Mouse (Mus musculus): Measurements from ENCODE around the gene Vmn1r125. TPM values are rescaled to one million over a fixed set of nuclear protein-coding genes. Genes with fewer than 3 reads are reported as not detected.
"Not testable (repeated sequence)": the region's sequence is repeated elsewhere in the genome, so short reads cannot be mapped to it uniquely, and the experiment has no call there.

Gene Vmn1r125
- not detected in 2 replicates for polyA plus RNA-seq (2015; fragmentation: Nextera tagmentation; extraction: Ambion mirVana)

- H3K4me2 ChIP-seq (ENCODE audit: low read depth, low read length); H3K9ac ChIP-seq (ENCODE audit: low read length); H3K36me3 ChIP-seq (ENCODE audit: control insufficient read depth, insufficient read depth); H3K9me3 ChIP-seq (replicated peaks; ENCODE audit: control insufficient read depth, low read length); H3K27me3 ChIP-seq (ENCODE audit: control insufficient read depth, insufficient read depth, low read length); H3K4me3 ChIP-seq (ENCODE audit: low read length); H3K27ac ChIP-seq (ENCODE audit: low read length); ATAC-seq (replicated peaks; ENCODE audit: extremely low read depth, insufficient read depth, low FRiP score); H3K4me1 ChIP-seq (ENCODE audit: control insufficient read depth, insufficient read depth, low read length): not testable (repeated sequence)
- WGBS: 57% methylated on average over 3 of the region's 3 CpGs
These were observed at the start of gene Vmn1r125 for GRCm38 (mm10) chr7:21271879-21272278. TSS of gene Vmn1r125 (plus strand) at chr7:21272179.

DNA sequence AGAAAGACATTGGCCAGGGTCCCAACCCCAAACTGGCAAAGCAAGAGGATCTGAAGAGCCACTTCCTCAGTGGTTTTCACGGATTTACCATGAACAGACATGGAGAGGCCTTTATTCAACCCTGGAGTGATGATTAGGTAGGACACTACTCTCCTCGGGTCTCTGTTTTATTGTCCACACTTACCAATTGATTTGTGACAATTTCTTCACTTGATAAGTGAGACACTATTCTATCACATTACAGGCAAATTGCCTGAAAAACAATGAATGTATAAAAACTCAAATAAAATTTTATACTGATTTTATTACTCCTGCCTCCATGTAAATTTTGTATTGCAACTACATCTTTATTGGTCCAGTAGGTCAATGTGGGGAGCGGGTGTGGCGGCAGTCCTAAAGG lies 11.5 kb upstream of the Vmn1r125 start, which contains the start of gene Vmn1r124:
TSS of gene Vmn1r124 (minus strand) at position 101 of the 400 bp plus-strand sequence.
- H3K9ac ChIP-seq (ENCODE audit: low read length); H3K4me1 ChIP-seq (ENCODE audit: control insufficient read depth, insufficient read depth, low read length); ATAC-seq (replicated peaks; ENCODE audit: extremely low read depth, insufficient read depth, low FRiP score); H3K4me2 ChIP-seq (ENCODE audit: low read depth, low read length); H3K27ac ChIP-seq (ENCODE audit: low read length); H3K4me3 ChIP-seq (ENCODE audit: low read length); H3K36me3 ChIP-seq (ENCODE audit: control insufficient read depth, insufficient read depth); H3K27me3 ChIP-seq (ENCODE audit: control insufficient read depth, insufficient read depth, low read length); H3K9me3 ChIP-seq (replicated peaks; ENCODE audit: control insufficient read depth, low read length): not testable (repeated sequence)
- 60% methylated on average over 4 of the region's 4 CpGs for WGBS

GRCm38 (mm10) chr7:21301367-21301766 lies 29.4 kb downstream of the Vmn1r125 start, which contains the start of gene Vmn1r126:
TSS of gene Vmn1r126 (minus strand) at chr7:21301467.
- not testable (repeated sequence) for H3K4me2 ChIP-seq (ENCODE audit: low read depth, low read length); H3K9me3 ChIP-seq (replicated peaks; ENCODE audit: control insufficient read depth, low read length); H3K27ac ChIP-seq (ENCODE audit: low read length); H3K27me3 ChIP-seq (ENCODE audit: control insufficient read depth, insufficient read depth, low read length); H3K4me3 ChIP-seq (ENCODE audit: low read length); H3K4me1 ChIP-seq (ENCODE audit: control insufficient read depth, insufficient read depth, low read length); H3K9ac ChIP-seq (ENCODE audit: low read length); ATAC-seq (replicated peaks; ENCODE audit: extremely low read depth, insufficient read depth, low FRiP score); H3K36me3 ChIP-seq (ENCODE audit: control insufficient read depth, insufficient read depth)
- WGBS: no CpG with 5 or more reads among the region's 5 CpGs

- not testable (repeated sequence) for H3K27ac ChIP-seq (ENCODE audit: low read length); H3K9me3 ChIP-seq (replicated peaks; ENCODE audit: control insufficient read depth, low read length); H3K4me3 ChIP-seq (ENCODE audit: low read length); H3K4me1 ChIP-seq (ENCODE audit: control insufficient read depth, insufficient read depth, low read length); H3K4me2 ChIP-seq (ENCODE audit: low read depth, low read length); H3K9ac ChIP-seq (ENCODE audit: low read length); H3K27me3 ChIP-seq (ENCODE audit: control insufficient read depth, insufficient read depth, low read length); H3K36me3 ChIP-seq (ENCODE audit: control insufficient read depth, insufficient read depth); ATAC-seq (replicated peaks; ENCODE audit: extremely low read depth, insufficient read depth, low FRiP score)
- WGBS: no CpG with 5 or more reads among the region's 3 CpGs
These were observed 47.8 kb downstream of the Vmn1r125 start, which contains the start of gene Vmn1r127 for GRCm38 (mm10) chr7:21319761-21320160. TSS of gene Vmn1r127 (minus strand) at chr7:21319861.

Other genes starting within 250 kb of the Vmn1r125 start
- not detected in 2 replicates for gene Vmn1r120, start 218.4 kb upstream of the Vmn1r125 start, polyA plus RNA-seq (2015; fragmentation: Nextera tagmentation; extraction: Ambion mirVana)
- gene Vmn1r121, start 173.7 kb upstream of the Vmn1r125 start, polyA plus RNA-seq (2015; fragmentation: Nextera tagmentation; extraction: Ambion mirVana): not detected in 2 replicates
- not detected in 2 replicates for gene Vmn1r122, start 138.1 kb upstream of the Vmn1r125 start, polyA plus RNA-seq (2015; fragmentation: Nextera tagmentation; extraction: Ambion mirVana)
- not detected in 2 replicates for gene Vmn1r123, start 110.0 kb upstream of the Vmn1r125 start, polyA plus RNA-seq (2015; fragmentation: Nextera tagmentation; extraction: Ambion mirVana)
- not detected in 2 replicates for gene Gm5157, start 81.8 kb upstream of the Vmn1r125 start, polyA plus RNA-seq (2015; fragmentation: Nextera tagmentation; extraction: Ambion mirVana)
- gene Vmn1r124, start 11.6 kb upstream of the Vmn1r125 start, polyA plus RNA-seq (2015; fragmentation: Nextera tagmentation; extraction: Ambion mirVana): not detected in 2 replicates
- not detected in 2 replicates for gene Vmn1r126, start 29.3 kb downstream of the Vmn1r125 start, polyA plus RNA-seq (2015; fragmentation: Nextera tagmentation; extraction: Ambion mirVana)
- not detected in 2 replicates for gene Vmn1r127, start 47.7 kb downstream of the Vmn1r125 start, polyA plus RNA-seq (2015; fragmentation: Nextera tagmentation; extraction: Ambion mirVana)
- not detected in 2 replicates for gene Vmn1r128, start 77.2 kb downstream of the Vmn1r125 start, polyA plus RNA-seq (2015; fragmentation: Nextera tagmentation; extraction: Ambion mirVana)
- not detected in 2 replicates for gene Vmn1r129, start 89.1 kb downstream of the Vmn1r125 start, polyA plus RNA-seq (2015; fragmentation: Nextera tagmentation; extraction: Ambion mirVana)
- not detected in 2 replicates for gene Gm6882, start 160.6 kb downstream of the Vmn1r125 start, polyA plus RNA-seq (2015; fragmentation: Nextera tagmentation; extraction: Ambion mirVana)
- not detected in 2 replicates for gene Vmn1r130, start 239.6 kb downstream of the Vmn1r125 start, polyA plus RNA-seq (2015; fragmentation: Nextera tagmentation; extraction: Ambion mirVana)